Comparison of ENCODE assay signal across 12 mouse cellular contexts in the genomic region with DNA sequence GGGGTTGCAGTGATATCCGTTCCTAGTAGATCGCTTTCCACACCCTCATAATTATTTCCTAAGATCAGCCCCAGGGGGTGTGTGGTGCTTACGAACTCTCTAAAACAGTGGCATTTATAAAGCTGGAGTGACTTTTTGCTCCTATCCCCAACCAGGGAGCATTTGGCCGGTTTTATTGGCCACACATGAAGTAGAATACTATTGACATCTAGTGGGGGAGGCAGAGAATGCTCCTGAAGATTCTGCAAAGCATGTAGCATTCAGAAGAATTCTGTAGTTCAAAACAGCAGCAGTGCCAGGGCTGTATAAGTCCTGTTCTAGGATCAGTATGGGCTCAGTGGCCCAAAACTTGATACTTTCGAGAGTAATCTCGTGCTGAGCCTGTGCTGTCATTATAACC.
A peak's percentile ranks its signal among the peaks of the same experiment; 100 is the strongest.
DNase-seq lines count a peak whose midpoint lies in the region; ATAC-seq and TF ChIP-seq lines count a peak whose summit lies in the region.
"Had no signal": no experiment of that assay in that cellular context is flagged by ENCODE, and none has a peak within 500 bp of the region (broad histone marks: within the 10 kb centered on the region; RNA-seq: fewer than 3 reads in every experiment).

No protein-coding gene starts in this region.

- H3K4me1 ChIP-seq in lung, postnatal 0 days (ENCODE audit: insufficient read depth, low read depth, low read length): no peaks in the 10 kb centered on the region
- H3K4me1 ChIP-seq in thymus, adult 2 months (replicated peaks; ENCODE audit: control insufficient read depth, insufficient read depth, low read length): no peaks in the 10 kb centered on the region
- H3K4me1 ChIP-seq in liver, postnatal 0 days (ENCODE audit: insufficient read depth): no peaks in the 10 kb centered on the region

- H3K4me3 ChIP-seq in lung, postnatal 0 days (ENCODE audit: low read depth, low read length): no peak overlapping the region
- H3K4me3 ChIP-seq in thymus, adult 2 months (ENCODE audit: control insufficient read depth, insufficient read depth, low read length): no peak overlapping the region
- no peak overlapping the region for H3K4me3 ChIP-seq in liver, postnatal 0 days (ENCODE audit: low read depth, low read length)

- TF ChIP-seq CTCF in lung, postnatal 0 days (IDR thresholded peaks at IDR 0.05): peak; percentile 53
- no peak for TF ChIP-seq CTCF in thymus, adult 2 months (IDR thresholded peaks at IDR 0.05; ENCODE audit: borderline replicate concordance, control insufficient read depth, extremely low read depth, insufficient read depth, low read length, poor library complexity)
- no peak for TF ChIP-seq CTCF in liver, postnatal 0 days (IDR thresholded peaks at IDR 0.05; ENCODE audit: low read depth)

- no peak for TF ChIP-seq POLR2A in thymus, adult 2 months (IDR thresholded peaks at IDR 0.05; ENCODE audit: control insufficient read depth, extremely low read depth, insufficient read depth, low read length, poor library complexity)

- ATAC-seq in lung, postnatal 0 days: no peak
- peak; percentile 67 for ATAC-seq in cerebellum, adult (ENCODE audit: insufficient number of reproducible peaks, low FRiP score, low TSS enrichment)
- ATAC-seq in liver, postnatal 0 days: no peak
- ATAC-seq: CD4-positive, CD25-positive, alpha-beta regulatory T cell, adult 4 months had no signal

- WGBS in lung, postnatal 0 days: 34% methylated on average over 6 of the region's 6 CpGs
- WGBS in thymus, adult 2 months: 71% methylated on average over 6 of the region's 6 CpGs
- 58% methylated on average over 6 of the region's 6 CpGs for WGBS in liver, postnatal 0 days (ENCODE audit: insufficient replicate concordance)

- H3K4me2 ChIP-seq in lung, postnatal 0 days (replicated peaks; ENCODE audit: low read depth, low read length): no peak overlapping the region
- H3K4me2 ChIP-seq in liver, postnatal 0 days (ENCODE audit: low read depth, low read length): no peak overlapping the region

- no peak for TF ChIP-seq EP300 in lung, postnatal 0 days (IDR thresholded peaks at IDR 0.05)
- no peak for TF ChIP-seq EP300 in liver, postnatal 0 days (IDR thresholded peaks at IDR 0.05; ENCODE audit: low read depth)

- H3K27ac ChIP-seq in lung, postnatal 0 days (ENCODE audit: low read length): no peak overlapping the region
- H3K27ac ChIP-seq in thymus, adult 2 months (ENCODE audit: control insufficient read depth, insufficient read depth, low read length): no peak overlapping the region
- no peak overlapping the region for H3K27ac ChIP-seq in liver, postnatal 0 days (ENCODE audit: low read depth)
- H3K27ac ChIP-seq: macrophage had no signal

- no peak overlapping the region for H3K9ac ChIP-seq in lung, postnatal 0 days (replicated peaks; ENCODE audit: low read depth)
- H3K9ac ChIP-seq in liver, postnatal 0 days (replicated peaks): no peak overlapping the region

- no peaks in the 10 kb centered on the region for H3K9me3 ChIP-seq in lung, postnatal 0 days (ENCODE audit: low read length)
- no peaks in the 10 kb centered on the region for H3K9me3 ChIP-seq in liver, postnatal 0 days (ENCODE audit: low read length)

- peak; percentile 5 for DNase-seq in heart, postnatal 4 days
- DNase-seq in heart, adult 11 months: no peak
- peak; percentile 37 for DNase-seq in lung, postnatal 0 days (ENCODE audit: low spot score)
- DNase-seq in lung, postnatal 25 days (ENCODE audit: low spot score): no peak
- peak; percentile 20 to 47 for DNase-seq in cerebellum, postnatal 36 days
- DNase-seq in thymus, adult 2 months: no peak
- DNase-seq in liver, postnatal 0 days: no peak
- DNase-seq: retina, postnatal 1 day; thymus, postnatal 36 days had no signal

- no peaks in the 10 kb centered on the region for H3K27me3 ChIP-seq in lung, postnatal 0 days (replicated peaks; ENCODE audit: insufficient read depth, low read length)
- no peaks in the 10 kb centered on the region for H3K27me3 ChIP-seq in thymus, adult 2 months (ENCODE audit: control insufficient read depth, insufficient read depth, low read length)
- H3K27me3 ChIP-seq in liver, postnatal 0 days (ENCODE audit: insufficient read depth, low read length): no peaks in the 10 kb centered on the region

- H3K36me3 ChIP-seq in lung, postnatal 0 days (ENCODE audit: insufficient read depth, low read length): no peaks in the 10 kb centered on the region
- H3K36me3 ChIP-seq in thymus, adult 2 months (ENCODE audit: control insufficient read depth, insufficient read depth, low read length): no peaks in the 10 kb centered on the region
- no peaks in the 10 kb centered on the region for H3K36me3 ChIP-seq in liver, postnatal 0 days (replicated peaks; ENCODE audit: insufficient read depth, low read length)

Comparison
In these comparisons a context has a peak if more than half of its experiments do, and no peak if none do; other contexts are left out.
1. DNase-seq: peak in heart, postnatal 4 days (single experiment), lung, postnatal 0 days (single experiment) and cerebellum, postnatal 36 days (2 of 2); none in heart, adult 11 months (single experiment), lung, postnatal 25 days (single experiment), thymus, adult 2 months (single experiment) and liver, postnatal 0 days (single experiment).